Mouse (Mus musculus): ENCODE measurements around the gene Fgfr1op. TPM values are rescaled to one million over a fixed set of nuclear protein-coding genes. Genes with fewer than 3 reads are reported as not detected.
"Not testable (repeated sequence)": the region's sequence is repeated elsewhere in the genome, so short reads cannot be mapped to it uniquely, and the experiment has no call there.

The Fgfr1op gene
- polyA plus RNA-seq, 1 experiment from 2014 or later, result 26.4 TPM

- H3K27ac ChIP-seq; H3K27me3 ChIP-seq (replicated peaks); H3K36me3 ChIP-seq (replicated peaks); H3K4me1 ChIP-seq; H3K9me3 ChIP-seq: not testable (repeated sequence)
- Histone ChIP-seq H3K4me3 (peak within 1 kb of the TSS; percentile 48), H3K4me2 (peak within 1 kb of the TSS; percentile 70), H3K9ac (peak within 1 kb of the TSS; percentile 58)
- peak; percentile 96 for ATAC-seq (replicated peaks)
- under 1% methylated on average over 51 of the region's 67 CpGs for WGBS
Measured at GRCm38 (mm10) chr17:8147439-8148316, 17.6 kb upstream of the Fgfr1op start, which contains the start of the genes Gm49673 and Rnaset2a. Gene Gm49673, minus strand, starts transcription at chr17:8147788. Gene Rnaset2a, minus strand, starts transcription at chr17:8148097.

GRCm38 (mm10) chr17:8155010-8155409 lies 10.3 kb upstream of the Fgfr1op start:
- not testable (repeated sequence) for H3K27ac ChIP-seq; H3K4me2 ChIP-seq; H3K4me3 ChIP-seq; ATAC-seq (replicated peaks); H3K36me3 ChIP-seq (replicated peaks); H3K4me1 ChIP-seq; H3K9me3 ChIP-seq; H3K9ac ChIP-seq; H3K27me3 ChIP-seq (replicated peaks)
- WGBS, result 88% methylated on average over 7 of the region's 7 CpGs

DNA sequence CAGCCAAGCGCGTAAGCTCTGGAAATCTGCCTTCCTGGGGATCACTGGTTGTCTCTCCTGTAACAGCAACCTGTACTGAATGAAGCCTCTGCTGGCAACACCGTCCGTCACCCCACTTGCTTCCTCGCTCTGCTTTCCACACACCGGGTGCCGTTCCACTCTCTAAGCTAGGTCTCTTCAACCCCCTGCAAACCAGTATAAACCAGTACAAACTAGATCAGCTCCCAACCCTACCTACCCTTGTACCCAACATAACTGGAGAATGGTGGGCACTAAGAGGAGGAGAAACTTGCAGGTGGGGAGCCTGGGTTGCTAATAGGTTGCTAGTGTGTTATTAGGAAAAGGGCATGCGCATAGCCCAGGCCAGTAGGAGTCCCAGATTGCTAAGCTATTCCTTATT lies 9.3 kb upstream of the Fgfr1op start:
- WGBS, result 100% methylated on average over 1 of the region's 8 CpGs
- not testable (repeated sequence) for ATAC-seq (replicated peaks); H3K4me2 ChIP-seq; H3K27me3 ChIP-seq (replicated peaks); H3K27ac ChIP-seq; H3K9me3 ChIP-seq; H3K4me1 ChIP-seq; H3K4me3 ChIP-seq; H3K36me3 ChIP-seq (replicated peaks); H3K9ac ChIP-seq

- H3K27me3 ChIP-seq (replicated peaks); H3K36me3 ChIP-seq (replicated peaks); H3K4me2 ChIP-seq; H3K4me1 ChIP-seq; H3K27ac ChIP-seq; ATAC-seq (replicated peaks); H3K4me3 ChIP-seq; H3K9ac ChIP-seq; H3K9me3 ChIP-seq: not testable (repeated sequence)
- WGBS, result 80% methylated on average over 1 of the region's 1 CpGs
Measured at GRCm38 (mm10) chr17:8158627-8159026, 6.7 kb upstream of the Fgfr1op start.

- not testable (repeated sequence) for H3K4me3 ChIP-seq; H3K4me2 ChIP-seq; ATAC-seq (replicated peaks); H3K27me3 ChIP-seq (replicated peaks); H3K27ac ChIP-seq; H3K9ac ChIP-seq; H3K9me3 ChIP-seq; H3K4me1 ChIP-seq; H3K36me3 ChIP-seq (replicated peaks)
- 47% methylated on average over 3 of the region's 3 CpGs for WGBS
Measured at GRCm38 (mm10) chr17:8160969-8161368, 4.3 kb upstream of the Fgfr1op start.

DNA sequence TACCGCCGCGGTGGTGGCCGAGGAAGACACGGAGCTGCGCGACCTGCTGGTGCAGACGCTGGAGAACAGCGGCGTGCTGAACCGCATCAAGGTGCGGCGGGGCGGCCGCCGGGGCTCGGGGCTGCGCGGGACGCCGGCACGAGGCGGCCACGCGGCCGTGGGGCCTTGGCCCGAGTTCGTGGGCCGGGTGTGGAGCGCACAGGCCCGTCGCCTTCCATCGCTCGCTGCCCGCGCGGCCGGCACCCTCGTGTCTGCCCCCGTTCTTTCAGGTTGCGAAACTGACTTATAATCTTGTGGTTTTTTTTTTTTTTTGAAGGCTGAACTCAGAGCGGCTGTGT lies 276 bp downstream of the Fgfr1op start:
- H3K27ac ChIP-seq, result peak overlapping the region; percentile 72; the same call in 1 of the 2 replicates
- peak overlapping the region; percentile 47 for H3K4me2 ChIP-seq
- H3K36me3 ChIP-seq (replicated peaks), result peaks cover 11% of the 10 kb centered on the region; the same call in 1 of the 2 replicates
- H3K9ac ChIP-seq, result peak overlapping the region; percentile 55
- 0% methylated on average over 34 of the region's 42 CpGs for WGBS
- H3K9me3 ChIP-seq; H3K27me3 ChIP-seq (replicated peaks); H3K4me1 ChIP-seq; ATAC-seq (replicated peaks): not testable (repeated sequence)
- H3K4me3 ChIP-seq, result peak overlapping the region; percentile 51

DNA sequence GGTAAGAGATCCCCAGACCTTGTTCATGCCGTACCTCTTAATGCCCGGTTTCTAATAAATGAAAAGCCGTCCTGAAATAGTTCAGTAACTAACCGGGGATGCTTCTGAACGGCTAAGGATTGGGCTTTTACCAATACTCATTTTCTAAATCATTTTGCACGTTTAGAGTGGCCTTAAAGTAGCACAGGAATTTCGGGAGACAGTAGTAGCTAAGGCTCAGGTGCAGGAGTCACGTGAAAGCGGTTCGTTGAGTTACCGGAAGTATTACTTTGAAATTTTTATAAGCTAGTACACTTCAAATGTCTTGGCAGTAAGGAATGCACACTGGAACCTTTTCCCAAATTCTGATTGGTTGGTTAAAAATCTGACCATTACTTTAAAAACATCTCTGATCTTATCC lies 676 bp downstream of the Fgfr1op start:
- not testable (repeated sequence) for H3K9me3 ChIP-seq; ATAC-seq (replicated peaks); H3K4me1 ChIP-seq; H3K27me3 ChIP-seq (replicated peaks); H3K9ac ChIP-seq; H3K27ac ChIP-seq
- Histone ChIP-seq H3K36me3 (replicated peaks) (peaks cover 12% of the 10 kb centered on the region; the same call in 1 of the 2 replicates), H3K4me3 (peak overlapping the region; percentile 51), H3K4me2 (peak overlapping the region; percentile 47)
- WGBS, result under 1% methylated on average over 11 of the region's 11 CpGs

GRCm38 (mm10) chr17:8166454-8166853 lies 1.2 kb downstream of the Fgfr1op start:
- H3K4me3 ChIP-seq, result peak overlapping the region; percentile 51
- peak overlapping the region; percentile 47 for H3K4me2 ChIP-seq
- 55% methylated on average over 2 of the region's 3 CpGs for WGBS
- H3K27me3 ChIP-seq (replicated peaks); H3K9me3 ChIP-seq; ATAC-seq (replicated peaks); H3K9ac ChIP-seq; H3K4me1 ChIP-seq; H3K27ac ChIP-seq: not testable (repeated sequence)
- peaks cover 14% of the 10 kb centered on the region; the same call in 1 of the 2 replicates for H3K36me3 ChIP-seq (replicated peaks)

DNA sequence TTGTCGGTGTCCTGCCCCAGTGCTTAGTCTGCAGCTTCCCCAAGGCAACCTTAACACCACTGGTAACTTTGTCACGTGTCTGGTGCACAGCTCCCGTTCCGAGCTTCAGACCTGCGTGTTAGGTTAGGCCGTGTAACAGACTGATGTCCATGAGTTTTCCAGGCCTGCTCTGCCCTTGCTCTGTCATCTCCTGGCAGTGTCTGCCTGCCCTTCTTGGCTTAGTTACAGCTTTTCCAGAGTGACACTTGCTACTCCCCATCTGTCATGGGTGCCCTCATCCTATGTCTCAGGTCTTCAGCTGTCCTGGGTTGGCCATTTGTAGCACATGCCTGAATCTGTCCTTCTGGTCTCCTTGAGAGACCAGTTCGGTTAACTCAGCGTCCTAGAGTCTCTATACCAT lies 2.1 kb downstream of the Fgfr1op start:
- not testable (repeated sequence) for H3K9ac ChIP-seq; H3K4me2 ChIP-seq; ATAC-seq (replicated peaks); H3K4me3 ChIP-seq; H3K4me1 ChIP-seq; H3K27me3 ChIP-seq (replicated peaks); H3K27ac ChIP-seq; H3K9me3 ChIP-seq
- 91% methylated on average over 7 of the region's 8 CpGs for WGBS
- peaks cover 23% of the 10 kb centered on the region for H3K36me3 ChIP-seq (replicated peaks)

DNA sequence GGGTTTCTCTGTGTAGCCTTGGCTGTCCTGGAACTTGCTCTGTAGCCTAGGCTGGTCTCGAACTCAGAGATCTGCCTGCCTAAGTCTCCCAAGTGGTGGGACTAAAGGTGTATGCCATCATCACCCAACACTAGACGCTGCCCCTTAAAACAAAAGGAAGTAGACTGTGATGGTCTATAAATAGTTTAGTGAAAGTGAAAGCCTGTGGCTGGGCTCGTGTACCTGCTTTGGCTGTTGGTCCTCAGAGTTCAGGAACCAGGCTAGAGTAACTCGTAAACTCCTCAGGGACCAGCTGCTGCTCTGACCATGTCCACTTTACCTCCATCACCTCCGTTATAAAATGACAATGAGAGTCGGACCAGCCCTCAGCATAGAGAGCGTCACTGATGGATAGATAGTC lies 5.0 kb downstream of the Fgfr1op start:
- WGBS, result 92% methylated on average over 7 of the region's 7 CpGs
- Histone ChIP-seq H3K9ac (no peak overlapping the region), H3K27ac (no peak overlapping the region), H3K4me3 (no peak overlapping the region), H3K36me3 (replicated peaks) (peaks cover 42% of the 10 kb centered on the region), H3K9me3 (no peaks in the 10 kb centered on the region), H3K4me1 (no peaks in the 10 kb centered on the region), H3K4me2 (no peak overlapping the region), H3K27me3 (replicated peaks) (no peaks in the 10 kb centered on the region)
- no peak for ATAC-seq (replicated peaks)

DNA sequence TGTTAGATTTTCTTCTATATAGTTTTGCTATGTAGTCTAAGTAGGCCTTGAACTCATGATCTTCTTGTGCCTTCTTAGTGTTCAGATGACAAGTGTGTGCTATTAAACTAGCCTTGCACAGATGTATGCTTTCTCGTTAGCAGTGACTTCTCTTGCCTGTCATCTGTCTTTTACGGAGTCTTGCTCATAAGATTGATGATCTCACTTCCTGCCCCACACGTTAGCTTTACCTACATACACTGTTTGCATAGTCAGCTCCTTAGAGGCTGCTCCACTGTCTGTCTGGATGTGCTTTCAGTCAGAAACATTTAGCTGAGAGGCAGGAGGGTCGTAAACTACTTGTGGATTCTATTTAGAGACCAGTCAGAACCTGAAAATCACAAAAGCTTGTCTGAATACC lies 5.8 kb downstream of the Fgfr1op start:
- Histone ChIP-seq H3K4me1 (no peaks in the 10 kb centered on the region), H3K36me3 (replicated peaks) (peaks cover 49% of the 10 kb centered on the region), H3K4me3 (no peak overlapping the region), H3K27ac (no peak overlapping the region), H3K27me3 (replicated peaks) (no peaks in the 10 kb centered on the region), H3K9ac (no peak overlapping the region), H3K4me2 (no peak overlapping the region), H3K9me3 (no peaks in the 10 kb centered on the region)
- 89% methylated on average over 4 of the region's 4 CpGs for WGBS
- no peak for ATAC-seq (replicated peaks)

- Histone ChIP-seq H3K4me3 (no peak overlapping the region), H3K27ac (peak overlapping the region; percentile 10), H3K4me2 (no peak overlapping the region), H3K4me1 (peaks cover 7% of the 10 kb centered on the region), H3K9me3 (no peaks in the 10 kb centered on the region), H3K27me3 (replicated peaks) (no peaks in the 10 kb centered on the region), H3K9ac (no peak overlapping the region), H3K36me3 (replicated peaks) (peaks cover 47% of the 10 kb centered on the region)
- 42% methylated on average over 5 of the region's 5 CpGs for WGBS
- peak; percentile 70 for ATAC-seq (replicated peaks)
Measured at GRCm38 (mm10) chr17:8177090-8177489, 11.8 kb downstream of the Fgfr1op start.

- ATAC-seq (replicated peaks), result no peak
- Histone ChIP-seq H3K27me3 (replicated peaks) (no peaks in the 10 kb centered on the region), H3K4me1 (no peaks in the 10 kb centered on the region), H3K36me3 (replicated peaks) (peaks cover 50% of the 10 kb centered on the region), H3K4me2 (no peak overlapping the region), H3K9me3 (no peaks in the 10 kb centered on the region), H3K27ac (no peak overlapping the region), H3K9ac (no peak overlapping the region), H3K4me3 (no peak overlapping the region)
- WGBS, result 90% methylated on average over 5 of the region's 5 CpGs
Measured at GRCm38 (mm10) chr17:8183815-8184214, 18.5 kb downstream of the Fgfr1op start.
